Mouse (Mus musculus): ENCODE data around the gene Ppp1r2.

The Ppp1r2 gene

GRCm38 (mm10) chr16:31240569-31240968 lies 34.5 kb downstream of the Ppp1r2 start:
- in situ Hi-C loops (cut with MboI; ENCODE audit: low pct_unique_long_range_greater_than_20kb in 1 of 2, low sequenced_read_pairs in 2 of 2, unreplicated experiment in 1 of 2) = no loop called here

- in situ Hi-C loops (cut with MboI; ENCODE audit: low pct_unique_long_range_greater_than_20kb in 1 of 2, low sequenced_read_pairs in 2 of 2, unreplicated experiment in 1 of 2) = no loop called here
Measured at GRCm38 (mm10) chr16:31238281-31238680, 36.8 kb downstream of the Ppp1r2 start.

- in situ Hi-C loops (cut with MboI; ENCODE audit: low pct_unique_long_range_greater_than_20kb in 1 of 2, low sequenced_read_pairs in 2 of 2, unreplicated experiment in 1 of 2) = no loop called here
Measured at GRCm38 (mm10) chr16:31235457-31236310, 39.4 kb downstream of the Ppp1r2 start.

- in situ Hi-C loops (cut with MboI; ENCODE audit: low pct_unique_long_range_greater_than_20kb in 1 of 2, low sequenced_read_pairs in 2 of 2, unreplicated experiment in 1 of 2) = no loop called here
Measured at GRCm38 (mm10) chr16:31234808-31235456, 40.1 kb downstream of the Ppp1r2 start.

- in situ Hi-C loops (cut with MboI; ENCODE audit: low pct_unique_long_range_greater_than_20kb in 1 of 2, low sequenced_read_pairs in 2 of 2, unreplicated experiment in 1 of 2) = no loop called here
Measured at GRCm38 (mm10) chr16:31234356-31234755, 40.7 kb downstream of the Ppp1r2 start.

- in situ Hi-C loops (cut with MboI; ENCODE audit: low pct_unique_long_range_greater_than_20kb in 1 of 2, low sequenced_read_pairs in 2 of 2, unreplicated experiment in 1 of 2) = no loop called here
Measured at GRCm38 (mm10) chr16:31233541-31234339, 41.3 kb downstream of the Ppp1r2 start.

GRCm38 (mm10) chr16:31233167-31233498 lies 41.9 kb downstream of the Ppp1r2 start:
- in situ Hi-C loops (cut with MboI; ENCODE audit: low pct_unique_long_range_greater_than_20kb in 1 of 2, low sequenced_read_pairs in 2 of 2, unreplicated experiment in 1 of 2) = no loop called here

- in situ Hi-C loops (cut with MboI; ENCODE audit: low pct_unique_long_range_greater_than_20kb in 1 of 2, low sequenced_read_pairs in 2 of 2, unreplicated experiment in 1 of 2) = no loop called here
Measured at GRCm38 (mm10) chr16:31232491-31233166, 42.4 kb downstream of the Ppp1r2 start.

GRCm38 (mm10) chr16:31231591-31231990 lies 43.5 kb downstream of the Ppp1r2 start:
- in situ Hi-C loops (cut with MboI; ENCODE audit: low pct_unique_long_range_greater_than_20kb in 1 of 2, low sequenced_read_pairs in 2 of 2, unreplicated experiment in 1 of 2) = no loop called here

GRCm38 (mm10) chr16:31227746-31228145 lies 47.3 kb downstream of the Ppp1r2 start:
- in situ Hi-C loops (cut with MboI; ENCODE audit: low pct_unique_long_range_greater_than_20kb in 1 of 2, low sequenced_read_pairs in 2 of 2, unreplicated experiment in 1 of 2) = no loop called here

- in situ Hi-C loops (cut with MboI; ENCODE audit: low pct_unique_long_range_greater_than_20kb in 1 of 2, low sequenced_read_pairs in 2 of 2, unreplicated experiment in 1 of 2) = no loop called here
Measured at GRCm38 (mm10) chr16:31215271-31215670, 59.8 kb downstream of the Ppp1r2 start.

- in situ Hi-C loops (cut with MboI; ENCODE audit: low pct_unique_long_range_greater_than_20kb in 1 of 2, low sequenced_read_pairs in 2 of 2, unreplicated experiment in 1 of 2) = no loop called here
Measured at GRCm38 (mm10) chr16:31213463-31213862, 61.6 kb downstream of the Ppp1r2 start.

GRCm38 (mm10) chr16:31211503-31211902 lies 63.6 kb downstream of the Ppp1r2 start:
- in situ Hi-C loops (cut with MboI; ENCODE audit: low pct_unique_long_range_greater_than_20kb in 1 of 2, low sequenced_read_pairs in 2 of 2, unreplicated experiment in 1 of 2) = no loop called here

GRCm38 (mm10) chr16:31210453-31210852 lies 64.6 kb downstream of the Ppp1r2 start:
- in situ Hi-C loops (cut with MboI; ENCODE audit: low pct_unique_long_range_greater_than_20kb in 1 of 2, low sequenced_read_pairs in 2 of 2, unreplicated experiment in 1 of 2) = no loop called here

- in situ Hi-C loops (cut with MboI; ENCODE audit: low pct_unique_long_range_greater_than_20kb in 1 of 2, low sequenced_read_pairs in 2 of 2, unreplicated experiment in 1 of 2) = no loop called here
Measured at GRCm38 (mm10) chr16:31209911-31210310, 65.2 kb downstream of the Ppp1r2 start.

- in situ Hi-C loops (cut with MboI; ENCODE audit: low pct_unique_long_range_greater_than_20kb in 1 of 2, low sequenced_read_pairs in 2 of 2, unreplicated experiment in 1 of 2) = no loop called here
Measured at GRCm38 (mm10) chr16:31205726-31206125, 69.4 kb downstream of the Ppp1r2 start.

- in situ Hi-C loops (cut with MboI; ENCODE audit: low pct_unique_long_range_greater_than_20kb in 1 of 2, low sequenced_read_pairs in 2 of 2, unreplicated experiment in 1 of 2) = no loop called here
Measured at GRCm38 (mm10) chr16:31205187-31205586, 69.9 kb downstream of the Ppp1r2 start.

- in situ Hi-C loops (cut with MboI; ENCODE audit: low pct_unique_long_range_greater_than_20kb in 1 of 2, low sequenced_read_pairs in 2 of 2, unreplicated experiment in 1 of 2) = no loop called here
Measured at GRCm38 (mm10) chr16:31204216-31204615, 70.9 kb downstream of the Ppp1r2 start.

- in situ Hi-C loops (cut with MboI; ENCODE audit: low pct_unique_long_range_greater_than_20kb in 1 of 2, low sequenced_read_pairs in 2 of 2, unreplicated experiment in 1 of 2) = no loop called here
Measured at GRCm38 (mm10) chr16:31201704-31202103, 73.4 kb downstream of the Ppp1r2 start.

Data from mouse embryonic stem cell (cell line).